Mouse (Mus musculus) forebrain, embryonic 16.5 days (tissue): ENCODE measurements at regions not wholly inside any gene's neighbourhood (a gene's known extent, or its start where the extent isn't known, plus 50 kb on each side); places are given as distances from the start of the nearest gene placed in this dataset.

Experiments
- ATAC-seq: fragments of 200-750 bp; cut with Nextera tagmentation; 2 replicates; pipeline ENCODE4 v1.8.0; 2017; ENCODE audit warnings: mild to moderate bottlenecking, moderate library complexity
- H3K27ac ChIP-seq: fragments of 300-500 bp; sonication (generic); 2 replicates; pipeline ENCODE4 v1.5.1; 2014; ENCODE audit warnings: low read length, control low read depth
- H3K27me3 ChIP-seq: fragments of 300-500 bp; sonication (generic); replicated peaks from 2 replicates; pipeline ENCODE4 v1.6.1; 2014; ENCODE audit warnings: low read length; ENCODE audit not compliant: control insufficient read depth, insufficient read depth
- H3K36me3 ChIP-seq: fragments of 300-500 bp; sonication (generic); 2 replicates; pipeline ENCODE4 v1.6.1; 2014; ENCODE audit not compliant: control insufficient read depth, insufficient read depth
- H3K4me1 ChIP-seq: fragments of 300-500 bp; sonication (generic); replicated peaks from 2 replicates; pipeline ENCODE4 v1.6.1; 2014; ENCODE audit warnings: low read length; ENCODE audit not compliant: control insufficient read depth, insufficient read depth
- H3K4me2 ChIP-seq: fragments of 300-500 bp; sonication (generic); 2 replicates; pipeline ENCODE4 v1.6.1; 2014; ENCODE audit warnings: mild to moderate bottlenecking, low read length, control low read depth
- H3K4me3 ChIP-seq: fragments of 300-500 bp; sonication (generic); replicated peaks from 2 replicates; pipeline ENCODE4 v1.5.1; 2014; ENCODE audit warnings: mild to moderate bottlenecking, low read length, control low read depth
- H3K9ac ChIP-seq: fragments of 300-500 bp; sonication (generic); replicated peaks from 2 replicates; pipeline ENCODE4 v1.6.1; 2014; ENCODE audit warnings: low read depth, low read length, control low read depth
- H3K9me3 ChIP-seq: fragments of 300-500 bp; sonication (generic); 2 replicates; pipeline ENCODE4 v1.6.1; 2016; ENCODE audit warnings: low read length; ENCODE audit not compliant: control insufficient read depth
- WGBS: fragments of 180-500 bp; shearing (Covaris S2); extraction: QIAGEN DNeasy Blood & Tissue Kit; methylation state at CpG from one replicate; pipeline ENCODE4 v1.1.7; 2014; 5-methylcytosine and 5-hydroxymethylcytosine counted together

DNA sequence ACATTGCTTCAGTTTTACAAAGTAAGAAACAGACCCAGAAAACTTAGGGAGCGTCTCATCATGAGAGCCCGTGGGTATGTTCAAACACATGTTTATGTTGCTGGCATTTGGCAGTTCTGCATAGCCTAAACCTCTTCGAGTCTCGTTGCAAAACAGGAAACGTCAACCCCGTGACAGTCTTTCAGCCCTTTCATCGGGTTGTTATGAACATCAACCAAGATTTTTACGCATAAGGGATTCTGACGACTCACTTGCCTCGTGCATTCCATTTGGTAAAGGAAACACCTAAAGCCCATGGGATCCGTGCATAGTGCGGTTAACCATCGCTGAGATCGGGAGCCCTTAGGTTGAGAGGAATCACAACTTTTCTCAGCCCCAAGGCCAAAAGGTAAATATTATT is 115.7 kb downstream of the Gpam start:
- WGBS = 89% methylated on average over 14 of the region's 14 CpGs
- Histone ChIP-seq H3K9ac (no peak overlapping the region), H3K36me3 (no peaks in the 10 kb centered on the region), H3K4me3 (no peak overlapping the region), H3K4me2 (no peak overlapping the region), H3K27ac (no peak overlapping the region), H3K9me3 (0 out of 2 replicates have a peak, but pooled peaks cover 2% of the 10 kb centered on the region), H3K27me3 (no peaks in the 10 kb centered on the region), H3K4me1 (no peaks in the 10 kb centered on the region)
- no peak for ATAC-seq

DNA sequence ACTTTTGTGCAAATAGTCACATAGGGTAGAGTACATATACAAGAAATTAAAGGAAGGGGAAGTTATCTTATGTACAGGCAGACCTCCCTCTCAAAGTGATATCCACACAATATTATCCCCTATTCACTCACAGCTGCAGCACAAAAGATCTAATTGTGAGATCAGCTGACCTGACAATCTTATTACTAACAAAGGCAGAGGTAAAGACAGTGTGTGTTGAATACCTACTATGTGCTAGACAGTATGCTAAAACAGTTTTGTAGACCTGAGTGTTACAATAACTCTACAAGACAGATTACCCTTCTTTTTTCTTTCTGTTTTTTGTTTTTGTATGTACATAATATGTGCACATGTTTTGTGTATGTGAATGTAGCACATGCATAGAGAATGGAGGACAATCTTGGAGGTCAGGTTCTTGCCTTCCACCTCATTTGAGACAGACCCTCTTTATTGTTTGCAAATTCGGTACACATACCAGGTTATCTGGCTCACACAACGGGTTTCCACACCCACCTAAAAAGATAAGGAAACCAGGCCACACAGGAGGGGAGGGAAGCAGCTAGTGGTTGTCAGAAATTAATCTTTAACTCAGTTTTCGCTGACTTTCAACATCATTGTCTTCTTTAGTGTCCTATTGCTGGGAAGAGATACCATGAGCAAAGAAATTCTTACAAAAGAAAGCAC is 118.4 kb downstream of the Gpam start:
- Histone ChIP-seq H3K36me3 (no peaks in the 10 kb centered on the region), H3K27ac (no peak overlapping the region), H3K9ac (no peak overlapping the region), H3K27me3 (no peaks in the 10 kb centered on the region), H3K4me3 (no peak overlapping the region), H3K4me1 (no peaks in the 10 kb centered on the region), H3K9me3 (0 out of 2 replicates have a peak, but pooled peaks cover 2% of the 10 kb centered on the region), H3K4me2 (no peak overlapping the region)
- ATAC-seq = no peak
- 84% methylated on average over 3 of the region's 3 CpGs for WGBS

DNA sequence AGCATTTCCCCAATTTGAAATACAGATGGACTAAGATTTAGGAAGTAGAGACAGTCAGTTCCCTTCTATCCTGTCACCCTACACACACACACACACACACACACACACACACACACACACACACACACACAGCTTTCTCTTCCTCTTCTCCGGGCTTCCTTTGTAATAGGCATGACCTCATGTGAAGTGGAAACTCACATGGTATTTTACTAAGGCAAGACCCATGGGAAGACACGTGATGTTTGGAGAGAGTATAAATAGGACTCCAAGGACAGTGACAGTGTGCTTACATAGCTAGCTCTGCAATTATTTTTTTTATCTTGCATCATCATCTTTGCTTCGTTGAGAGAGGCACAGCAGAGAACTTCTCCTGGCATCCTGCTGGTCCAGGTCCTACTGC is 137.1 kb downstream of the Gpam start:
- Histone ChIP-seq H3K9ac (no peak overlapping the region), H3K4me1 (no peaks in the 10 kb centered on the region), H3K4me3 (no peak overlapping the region), H3K4me2 (no peak overlapping the region), H3K36me3 (no peaks in the 10 kb centered on the region), H3K27me3 (no peaks in the 10 kb centered on the region), H3K9me3 (no peaks in the 10 kb centered on the region), H3K27ac (no peak overlapping the region)
- no peak for ATAC-seq
- 83% methylated on average over 3 of the region's 3 CpGs for WGBS

- ATAC-seq = no peak
- no peak overlapping the region for H3K27ac ChIP-seq
- H3K9ac ChIP-seq = no peak overlapping the region
- no peaks in the 10 kb centered on the region for H3K36me3 ChIP-seq
- H3K4me2 ChIP-seq = no peak overlapping the region
- WGBS = 90% methylated on average over 2 of the region's 2 CpGs
- H3K9me3 ChIP-seq = peaks cover 2% of the 10 kb centered on the region; the same call in 1 of the 2 replicates
- H3K27me3 ChIP-seq = no peaks in the 10 kb centered on the region
- H3K4me1 ChIP-seq = no peaks in the 10 kb centered on the region
- no peak overlapping the region for H3K4me3 ChIP-seq
These were observed 142.5 kb downstream of the Gpam start for GRCm38 (mm10) chr19:54984541-54984940.

DNA sequence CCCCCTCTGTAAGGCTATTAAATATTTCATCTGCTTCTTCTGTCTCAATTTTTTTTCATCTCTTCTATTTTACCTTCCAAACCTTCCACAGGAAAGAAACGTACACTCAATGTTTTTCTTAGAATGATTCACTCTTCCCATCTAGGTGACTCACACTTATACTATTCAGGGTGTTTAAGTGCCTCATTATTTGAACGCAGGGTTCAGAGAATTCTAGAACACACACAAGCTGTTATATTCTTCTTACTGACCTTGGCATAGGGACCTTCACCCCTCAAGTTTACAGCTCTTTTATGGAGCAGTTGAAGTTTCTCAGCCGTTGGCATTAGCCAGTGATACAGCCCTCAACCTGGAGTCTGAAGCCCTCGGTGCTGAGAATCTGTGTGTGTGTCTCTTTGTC is 144.2 kb downstream of the Gpam start:
- Histone ChIP-seq H3K36me3 (no peaks in the 10 kb centered on the region), H3K4me2 (no peak overlapping the region), H3K4me3 (no peak overlapping the region), H3K27me3 (no peaks in the 10 kb centered on the region), H3K9ac (no peak overlapping the region), H3K27ac (no peak overlapping the region), H3K4me1 (no peaks in the 10 kb centered on the region), H3K9me3 (peaks cover 2% of the 10 kb centered on the region; the same call in 1 of the 2 replicates)
- 80% methylated on average over 4 of the region's 4 CpGs for WGBS
- ATAC-seq = no peak

GRCm38 (mm10) chr19:54971440-54972211 is 155.4 kb downstream of the Gpam start:
- Histone ChIP-seq H3K4me1 (no peaks in the 10 kb centered on the region), H3K4me3 (no peak overlapping the region), H3K9me3 (no peaks in the 10 kb centered on the region), H3K4me2 (no peak overlapping the region), H3K27me3 (no peaks in the 10 kb centered on the region), H3K36me3 (no peaks in the 10 kb centered on the region), H3K9ac (no peak overlapping the region), H3K27ac (no peak overlapping the region)
- 38% methylated on average over 6 of the region's 6 CpGs for WGBS
- ATAC-seq = no peak

DNA sequence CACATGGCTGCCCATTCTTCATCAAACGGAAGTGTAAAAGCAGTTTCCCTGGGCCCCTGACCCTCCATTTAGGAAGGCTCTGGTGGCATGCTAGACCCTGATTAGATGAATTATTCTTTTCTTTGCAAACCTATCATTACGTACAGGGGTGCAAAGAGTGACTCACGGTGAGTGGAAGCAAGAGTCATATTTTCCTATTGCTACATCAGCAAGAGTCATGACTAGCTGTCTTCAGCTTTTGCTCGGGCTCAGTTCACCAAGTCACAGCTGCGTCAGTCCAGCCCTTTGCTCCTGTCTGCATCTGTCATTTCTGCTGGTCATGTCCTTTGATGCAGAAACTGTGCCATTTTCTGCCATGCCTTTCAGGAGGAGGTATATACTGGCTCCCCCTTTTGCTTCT is 168.7 kb downstream of the Gpam start:
- WGBS = 88% methylated on average over 5 of the region's 5 CpGs
- H3K4me2 ChIP-seq = no peak overlapping the region
- no peak overlapping the region for H3K27ac ChIP-seq
- no peaks in the 10 kb centered on the region for H3K9me3 ChIP-seq
- no peaks in the 10 kb centered on the region for H3K4me1 ChIP-seq
- ATAC-seq = no peak
- H3K9ac ChIP-seq = no peak overlapping the region
- H3K36me3 ChIP-seq = no peaks in the 10 kb centered on the region
- no peak overlapping the region for H3K4me3 ChIP-seq
- H3K27me3 ChIP-seq = no peaks in the 10 kb centered on the region

GRCm38 (mm10) chr19:54955096-54955495 is 171.9 kb downstream of the Gpam start:
- Histone ChIP-seq H3K4me3 (no peak overlapping the region), H3K36me3 (no peaks in the 10 kb centered on the region), H3K9ac (no peak overlapping the region), H3K27ac (no peak overlapping the region), H3K9me3 (no peaks in the 10 kb centered on the region), H3K4me1 (no peaks in the 10 kb centered on the region), H3K27me3 (no peaks in the 10 kb centered on the region), H3K4me2 (no peak overlapping the region)
- WGBS = 47% methylated on average over 2 of the region's 2 CpGs
- ATAC-seq = no peak

- no peaks in the 10 kb centered on the region for H3K27me3 ChIP-seq
- no peaks in the 10 kb centered on the region for H3K4me1 ChIP-seq
- H3K4me3 ChIP-seq = no peak overlapping the region
- no peak overlapping the region for H3K9ac ChIP-seq
- H3K36me3 ChIP-seq = no peaks in the 10 kb centered on the region
- no peak overlapping the region for H3K27ac ChIP-seq
- whole genome bisulfite sequencing = 79% methylated on average over 2 of the region's 2 CpGs
- ATAC-seq = no peak
- H3K9me3 ChIP-seq = no peaks in the 10 kb centered on the region
- H3K4me2 ChIP-seq = no peak overlapping the region
These were observed 174.5 kb downstream of the Gpam start for GRCm38 (mm10) chr19:54952546-54952945.
